Mouse (Mus musculus) kidney, adult 2 months (tissue): ENCODE measurements around the gene Erbb2.

Source experiments
- CTCF ChIP-seq: fragments of 200-500 bp; conservative IDR thresholded peaks from 2 replicates; pipeline ENCODE4 v1.5.1; 2011; ENCODE audit warnings: low read depth, mild to moderate bottlenecking, control low read depth, low read length, moderate library complexity, mixed read lengths; ENCODE audit not compliant: insufficient read depth, insufficient read length
- POLR2A ChIP-seq: fragments of 200-500 bp; IDR thresholded peaks from one replicate; pipeline ENCODE4 v1.6.1; 2011; ENCODE audit warnings: low read depth, low read length, control low read depth

DNA sequence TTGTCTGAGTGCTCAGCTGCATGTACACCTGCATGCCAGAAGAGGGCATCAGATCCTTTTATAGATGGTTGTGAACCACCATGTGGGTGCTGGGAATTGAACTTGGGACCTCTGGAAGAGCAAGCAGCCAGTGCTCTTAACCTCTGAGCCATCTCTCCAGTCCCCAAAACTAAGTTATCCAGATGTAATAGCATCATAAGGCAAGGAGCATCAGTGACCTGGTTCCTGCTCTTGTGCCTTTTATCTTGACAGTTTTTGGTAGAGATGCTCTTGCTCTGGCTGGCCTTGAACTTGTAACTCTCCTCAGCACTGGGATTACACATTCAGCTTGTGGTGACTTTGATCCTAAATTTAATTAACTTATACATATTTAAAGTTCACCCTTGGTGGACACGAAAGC lies 31.4 kb downstream of the Erbb2 start:
- TF ChIP-seq POLR2A (no peak), CTCF (no peak)
